Mouse (Mus musculus): ENCODE measurements at regions not wholly inside any gene's neighbourhood (a gene's known extent, or its start where the extent isn't known, plus 50 kb on each side); places are given as distances from the start of the nearest gene placed in this dataset.

GRCm38 (mm10) chr2:45184149-45184548 lies 67.0 kb upstream of the Zeb2 start:
- DNase-seq (ENCODE audit: low spot score): no peak

- no peak for DNase-seq (ENCODE audit: low spot score)
These were observed 65.7 kb upstream of the Zeb2 start for GRCm38 (mm10) chr2:45182876-45183275.

GRCm38 (mm10) chr2:45181552-45181951 lies 64.4 kb upstream of the Zeb2 start:
- no peak for DNase-seq (ENCODE audit: low spot score)

- DNase-seq (ENCODE audit: low spot score): no peak
These were observed 61.8 kb upstream of the Zeb2 start for GRCm38 (mm10) chr2:45178849-45179453.

GRCm38 (mm10) chr2:45172382-45172781 lies 55.2 kb upstream of the Zeb2 start:
- no peak for DNase-seq (ENCODE audit: low spot score)

DNA sequence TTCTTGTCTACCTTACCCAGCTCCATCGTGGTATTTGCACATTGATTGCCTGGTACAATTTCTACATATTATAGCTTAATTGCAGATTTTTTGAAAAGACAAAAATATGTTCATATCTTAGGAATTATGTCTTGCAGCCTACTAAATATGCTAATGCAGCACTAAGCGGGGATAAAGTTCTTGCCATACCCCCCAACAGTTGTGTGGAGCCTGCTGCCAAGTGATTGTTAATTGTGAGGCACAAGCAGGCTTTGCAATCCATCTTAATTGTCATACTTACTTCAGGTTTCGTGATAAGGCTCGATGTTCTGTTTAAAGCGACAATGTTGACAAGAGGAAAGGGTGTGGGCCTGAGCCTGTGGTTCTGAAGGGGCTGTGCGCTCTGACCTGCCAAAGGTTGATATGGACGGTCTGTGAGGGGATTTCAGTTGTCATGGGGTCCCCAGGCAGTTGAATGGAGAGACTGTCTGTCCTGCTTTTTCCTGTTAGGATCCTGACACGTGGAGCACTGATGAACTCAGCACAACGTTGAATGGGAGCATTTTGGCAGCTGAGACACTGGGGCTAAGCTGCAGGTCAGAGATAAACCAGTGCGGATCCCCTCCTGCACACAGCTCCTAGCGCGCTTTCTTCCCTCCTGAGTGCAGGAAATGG lies 54.5 kb upstream of the Zeb2 start:
- no peak for DNase-seq (ENCODE audit: low spot score)

- no peak for DNase-seq (ENCODE audit: low spot score)
These were observed 53.1 kb upstream of the Zeb2 start for GRCm38 (mm10) chr2:45170272-45170671.

DNA sequence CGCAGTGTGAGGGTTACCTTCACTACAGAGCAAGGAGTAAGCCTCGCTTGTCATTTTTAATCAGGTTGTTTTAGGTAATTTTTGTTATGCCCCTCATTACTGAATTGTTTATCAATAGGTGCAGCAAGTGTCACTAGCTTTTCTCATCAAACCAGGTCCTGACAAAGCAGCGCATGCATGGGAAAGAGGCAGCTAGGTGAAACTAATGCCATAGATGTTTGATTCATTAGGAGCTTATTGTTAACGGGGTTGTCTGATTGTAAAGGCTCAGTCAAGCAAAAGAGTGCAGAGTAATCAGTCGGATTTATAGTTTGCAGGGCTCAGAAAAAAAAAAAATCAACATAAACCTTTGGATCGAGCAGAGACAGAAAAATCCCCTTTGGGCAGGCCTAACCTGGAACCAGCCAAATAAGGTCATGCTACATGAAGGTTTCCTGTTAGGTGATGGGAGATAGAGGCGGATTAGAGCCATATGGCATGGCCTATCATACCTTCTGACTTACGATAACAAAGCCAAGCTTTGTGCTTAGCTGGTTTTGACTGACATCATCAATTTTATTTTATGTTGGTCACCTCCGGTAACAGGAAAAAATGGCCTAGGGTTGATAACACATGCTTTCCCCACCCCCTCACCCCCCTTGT lies 52.4 kb upstream of the Zeb2 start:
- no peak for DNase-seq (ENCODE audit: low spot score)

DNA sequence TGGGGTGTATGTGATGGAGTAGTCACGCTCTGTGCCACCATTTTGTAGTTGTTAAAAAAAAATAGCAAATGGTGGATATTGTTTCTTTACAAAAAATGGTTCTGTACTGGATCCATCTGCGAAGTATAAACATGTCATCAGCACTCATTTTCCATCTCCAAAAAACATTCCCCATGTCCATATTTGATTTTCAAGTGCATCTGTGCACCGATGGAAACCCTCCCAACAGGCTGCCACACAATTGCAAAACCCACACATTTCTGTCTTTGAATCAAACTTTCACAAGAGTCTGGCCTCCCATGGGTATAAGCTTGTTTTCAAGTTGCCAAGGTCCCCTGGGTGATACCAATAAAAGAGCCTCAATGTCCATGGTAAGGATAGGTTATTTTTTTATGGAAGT lies 51.4 kb upstream of the Zeb2 start:
- no peak for DNase-seq (ENCODE audit: low spot score)
